Mouse (Mus musculus) heart, postnatal 10 days (tissue): ENCODE measurements around the gene Diaph2. TPM values are rescaled to one million over a fixed set of nuclear protein-coding genes. Genes with fewer than 3 reads are reported as not detected.

Source experiments
- DNase-seq, 2 experiments: peaks; one replicate each; pipeline ENCODE4 v3.0.0; 2021
- intact Hi-C: fragments of 180-260 bp; cut with DNase I; formaldehyde crosslinking; loops from one replicate; pipeline ENCODE4 v1.15.1; 2025
- total RNA-seq, 2 experiments: library from RNA; stranded (reverse); gene quantifications; 2 replicates each; pipeline ENCODE4 v1.2.3; 2021

Gene Diaph2
- 10 to 100 TPM; 16.3 to 18.3 TPM for total RNA-seq

- peak; percentile 84 to 86 for DNase-seq
- intact Hi-C loops = no loop called here
Observed at GRCm38 (mm10) chrX:129749571-129750061, at the start of gene Diaph2. TSS of gene Diaph2 (plus strand) at chrX:129749742.

GRCm38 (mm10) chrX:129701634-129702312 lies 47.8 kb upstream of the Diaph2 start:
- intact Hi-C loops = no loop called here
- DNase-seq = no peak

GRCm38 (mm10) chrX:129709656-129710055 lies 39.9 kb upstream of the Diaph2 start:
- intact Hi-C loops = no loop called here
- DNase-seq = no peak

- DNase-seq = no peak
- intact Hi-C loops = no loop called here
Observed at GRCm38 (mm10) chrX:129728717-129729220, 20.8 kb upstream of the Diaph2 start.

- DNase-seq = peak in 1 of 2 experiments; percentile 4
- intact Hi-C loops = no loop called here
Observed at GRCm38 (mm10) chrX:129736562-129736961, 13.0 kb upstream of the Diaph2 start.

- no peak for DNase-seq
- intact Hi-C loops = no loop called here
Observed at GRCm38 (mm10) chrX:129739226-129739625, 10.3 kb upstream of the Diaph2 start.

- intact Hi-C loops = no loop called here
- DNase-seq = no peak
Observed at GRCm38 (mm10) chrX:129742981-129743380, 6.6 kb upstream of the Diaph2 start.

- intact Hi-C loops = no loop called here
- no peak for DNase-seq
Observed at GRCm38 (mm10) chrX:129745976-129746375, 3.6 kb upstream of the Diaph2 start.

GRCm38 (mm10) chrX:129749102-129749501 lies 440 bp upstream of the Diaph2 start:
- intact Hi-C loops = no loop called here
- DNase-seq = no peak

GRCm38 (mm10) chrX:129750094-129750569 lies 590 bp downstream of the Diaph2 start:
- intact Hi-C loops = no loop called here
- DNase-seq = peak in 1 of 2 experiments; percentile 44

GRCm38 (mm10) chrX:129750606-129751005 lies 1.1 kb downstream of the Diaph2 start:
- DNase-seq = peak in 1 of 2 experiments; percentile 6
- intact Hi-C loops = no loop called here

GRCm38 (mm10) chrX:129756606-129757005 lies 7.1 kb downstream of the Diaph2 start:
- intact Hi-C loops = no loop called here
- no peak for DNase-seq

GRCm38 (mm10) chrX:129762649-129763048 lies 13.1 kb downstream of the Diaph2 start:
- intact Hi-C loops = no loop called here
- no peak for DNase-seq

- DNase-seq = peak in 1 of 2 experiments; percentile 3
- intact Hi-C loops = no loop called here
Observed at GRCm38 (mm10) chrX:129765378-129765777, 15.8 kb downstream of the Diaph2 start.

GRCm38 (mm10) chrX:129766811-129767210 lies 17.3 kb downstream of the Diaph2 start:
- intact Hi-C loops = no loop called here
- no peak for DNase-seq

GRCm38 (mm10) chrX:129770625-129771024 lies 21.1 kb downstream of the Diaph2 start:
- no peak for DNase-seq
- intact Hi-C loops = no loop called here

GRCm38 (mm10) chrX:129773556-129774255 lies 24.2 kb downstream of the Diaph2 start:
- intact Hi-C loops = no loop called here
- no peak for DNase-seq

GRCm38 (mm10) chrX:129774478-129774877 lies 24.9 kb downstream of the Diaph2 start:
- DNase-seq = no peak
- intact Hi-C loops = no loop called here

- intact Hi-C loops = no loop called here
- no peak for DNase-seq
Observed at GRCm38 (mm10) chrX:129776761-129777160, 27.2 kb downstream of the Diaph2 start.

- intact Hi-C loops = no loop called here
- no peak for DNase-seq
Observed at GRCm38 (mm10) chrX:129777404-129777962, 27.9 kb downstream of the Diaph2 start.

GRCm38 (mm10) chrX:129781844-129782243 lies 32.3 kb downstream of the Diaph2 start:
- DNase-seq = no peak
- intact Hi-C loops = no loop called here
